Mouse (Mus musculus) testis, adult 2 months (tissue): ENCODE measurements around the gene Prdm1.

Experiments
- CTCF ChIP-seq: fragments of 200-500 bp; IDR thresholded peaks from 2 replicates; pipeline ENCODE4 v1.5.1; 2012; ENCODE audit warnings: low read depth, mild to moderate bottlenecking, inconsistent platforms, low read length, moderate library complexity; ENCODE audit not compliant: control insufficient read depth, insufficient read depth, insufficient replicate concordance
- POLR2A ChIP-seq: fragments of 200-500 bp; IDR thresholded peaks from 2 replicates; pipeline ENCODE4 v1.6.1; 2012; ENCODE audit warnings: low read depth, mild to moderate bottlenecking, inconsistent platforms, low read length, moderate library complexity; ENCODE audit not compliant: control insufficient read depth

- no peak for TF ChIP-seq POLR2A
- no peak for TF ChIP-seq CTCF
Measured at GRCm38 (mm10) chr10:44527651-44528050, 650 bp downstream of the Prdm1 start.
